ENCODE assay signal across 26 mouse cellular contexts in the genomic region with DNA sequence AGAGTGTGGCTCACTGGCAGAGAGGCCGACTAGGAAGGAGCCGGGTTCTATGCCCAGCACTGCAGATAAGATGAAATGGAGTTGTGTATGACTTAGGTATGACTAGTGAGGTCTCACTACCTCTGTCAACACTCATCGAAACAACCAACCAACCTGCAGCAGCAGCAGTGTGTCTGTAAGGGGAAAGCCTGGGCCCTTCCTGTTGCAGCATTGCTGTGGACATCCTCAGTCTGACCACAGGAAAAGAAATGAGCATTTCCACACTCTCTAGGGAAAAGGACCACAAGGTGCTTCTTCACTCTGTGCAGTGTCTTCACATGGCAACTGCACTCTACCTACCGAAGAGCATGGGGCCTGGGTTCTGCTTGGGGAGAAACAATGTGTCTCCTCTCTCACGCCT.
DNase-seq lines count a peak whose midpoint lies in the region; ATAC-seq and TF ChIP-seq lines count a peak whose summit lies in the region.
"Had no signal": no experiment of that assay in that cellular context is flagged by ENCODE, and none has a peak within 500 bp of the region (broad histone marks: within the 10 kb centered on the region; RNA-seq: fewer than 3 reads in every experiment).

No protein-coding gene starts in this region.

- H3K36me3 ChIP-seq in liver, postnatal 0 days (replicated peaks; ENCODE audit: insufficient read depth, low read length), result no peaks in the 10 kb centered on the region
- no peaks in the 10 kb centered on the region for H3K36me3 ChIP-seq in kidney, adult 2 months (ENCODE audit: control insufficient read depth, insufficient read depth, low read length)
- H3K36me3 ChIP-seq: embryonic facial prominence, embryonic 10.5 days; embryonic facial prominence, embryonic 13.5 days; forebrain, embryonic 12.5 days; forebrain, embryonic 15.5 days; hindbrain, embryonic 10.5 days; hindbrain, embryonic 13.5 days had no signal

- H3K4me1 ChIP-seq in liver, postnatal 0 days (ENCODE audit: insufficient read depth), result no peaks in the 10 kb centered on the region
- H3K4me1 ChIP-seq in kidney, adult 2 months (ENCODE audit: control insufficient read depth, insufficient read depth, low read length), result peaks cover 32% of the 10 kb centered on the region
- H3K4me1 ChIP-seq: embryonic facial prominence, embryonic 13.5 days had no signal

- no peak overlapping the region for H3K4me2 ChIP-seq in liver, postnatal 0 days (ENCODE audit: low read depth, low read length)
- H3K4me2 ChIP-seq: embryonic facial prominence, embryonic 13.5 days; forebrain, embryonic 12.5 days; forebrain, embryonic 15.5 days; heart, embryonic 11.5 days; hindbrain, embryonic 13.5 days had no signal

- ATAC-seq in liver, postnatal 0 days, result peak; percentile 77
- ATAC-seq in granulocyte monocyte progenitor cell, adult 5-6 weeks (replicated peaks; ENCODE audit: poor library complexity, severe bottlenecking), result peak; percentile 37
- peak; percentile 93 for ATAC-seq in megakaryocyte, adult 5-6 weeks (ENCODE audit: poor library complexity, severe bottlenecking)
- ATAC-seq in frontal cortex, adult (ENCODE audit: low TSS enrichment), result no peak
- ATAC-seq: CD4-positive, CD25-positive, alpha-beta regulatory T cell, adult 4 months; forebrain, embryonic 15.5 days; hindbrain, embryonic 16.5 days had no signal

- TF ChIP-seq CTCF in liver, postnatal 0 days (IDR thresholded peaks at IDR 0.05; ENCODE audit: low read depth), result no peak
- no peak for TF ChIP-seq CTCF in kidney, adult 2 months (conservative IDR thresholded peaks at IDR 0.05; ENCODE audit: insufficient read depth, insufficient read length, low read depth, low read length)

- DNase-seq in liver, postnatal 0 days, result peak; percentile 25
- DNase-seq in liver, result no peak
- DNase-seq in kidney, adult 2 months, result no peak
- DNase-seq: adrenal gland, adult 2 months; adrenal gland, postnatal 14 days; cerebellum, adult 11-12 months; cerebellum, adult 8-10 months; cerebellum, postnatal 10 days; cerebellum, postnatal 36 days; embryo, embryonic 11 days; gastrocnemius, postnatal 10 days; gastrocnemius, postnatal 36 days; heart, adult 11 months had no signal

- no peak overlapping the region for H3K9ac ChIP-seq in liver, postnatal 0 days (replicated peaks)
- H3K9ac ChIP-seq: embryonic facial prominence, embryonic 13.5 days; forebrain, embryonic 12.5 days; forebrain, embryonic 15.5 days; hindbrain, embryonic 13.5 days had no signal

- no peaks in the 10 kb centered on the region for H3K9me3 ChIP-seq in liver, postnatal 0 days (ENCODE audit: low read length)
- H3K9me3 ChIP-seq: embryonic facial prominence, embryonic 10.5 days; embryonic facial prominence, embryonic 13.5 days; forebrain, embryonic 12.5 days; forebrain, embryonic 15.5 days; hindbrain, embryonic 10.5 days; hindbrain, embryonic 13.5 days had no signal

- no peak overlapping the region for H3K27ac ChIP-seq in liver, postnatal 0 days (ENCODE audit: low read depth)
- H3K27ac ChIP-seq in kidney, adult 2 months (ENCODE audit: insufficient read depth, low read depth, low read length), result no peak overlapping the region
- H3K27ac ChIP-seq: embryonic facial prominence, embryonic 10.5 days; embryonic facial prominence, embryonic 13.5 days; forebrain, embryonic 12.5 days; forebrain, embryonic 15.5 days; hindbrain, embryonic 10.5 days; hindbrain, embryonic 13.5 days had no signal

- 79% methylated on average over 5 of the region's 5 CpGs for WGBS in liver, postnatal 0 days (ENCODE audit: insufficient replicate concordance)
- 94% methylated on average over 5 of the region's 5 CpGs for WGBS in kidney, adult 2 months

- no peaks in the 10 kb centered on the region for H3K27me3 ChIP-seq in liver, postnatal 0 days (ENCODE audit: insufficient read depth, low read length)
- H3K27me3 ChIP-seq in kidney, adult 2 months (replicated peaks; ENCODE audit: control insufficient read depth, insufficient read depth, low read length), result no peaks in the 10 kb centered on the region
- H3K27me3 ChIP-seq: embryonic facial prominence, embryonic 13.5 days; forebrain, embryonic 12.5 days; forebrain, embryonic 15.5 days had no signal

- no peak for TF ChIP-seq POLR2A in kidney, adult 2 months (IDR thresholded peaks at IDR 0.05; ENCODE audit: low read depth, low read length)

- no peak overlapping the region for H3K4me3 ChIP-seq in liver, postnatal 0 days (ENCODE audit: low read depth, low read length)
- no peak overlapping the region for H3K4me3 ChIP-seq in kidney, adult 2 months (ENCODE audit: insufficient read depth, low read depth, low read length)
- H3K4me3 ChIP-seq: embryonic facial prominence, embryonic 10.5 days; embryonic facial prominence, embryonic 13.5 days; erythroblast, embryonic 14.5 days; forebrain, embryonic 12.5 days; forebrain, embryonic 15.5 days; hindbrain, embryonic 10.5 days; hindbrain, embryonic 13.5 days had no signal

- no peak for TF ChIP-seq EP300 in liver, postnatal 0 days (IDR thresholded peaks at IDR 0.05; ENCODE audit: low read depth)
